Mouse (Mus musculus) kidney, adult 2 months (tissue): Measurements from ENCODE around the gene Eif4g3.

Source experiments
- CTCF ChIP-seq: fragments of 200-500 bp; conservative IDR thresholded peaks from 2 replicates; pipeline ENCODE4 v1.5.1; 2011; ENCODE audit warnings: low read depth, mild to moderate bottlenecking, control low read depth, low read length, moderate library complexity, mixed read lengths; ENCODE audit not compliant: insufficient read depth, insufficient read length
- POLR2A ChIP-seq: fragments of 200-500 bp; IDR thresholded peaks from one replicate; pipeline ENCODE4 v1.6.1; 2011; ENCODE audit warnings: low read depth, low read length, control low read depth

DNA sequence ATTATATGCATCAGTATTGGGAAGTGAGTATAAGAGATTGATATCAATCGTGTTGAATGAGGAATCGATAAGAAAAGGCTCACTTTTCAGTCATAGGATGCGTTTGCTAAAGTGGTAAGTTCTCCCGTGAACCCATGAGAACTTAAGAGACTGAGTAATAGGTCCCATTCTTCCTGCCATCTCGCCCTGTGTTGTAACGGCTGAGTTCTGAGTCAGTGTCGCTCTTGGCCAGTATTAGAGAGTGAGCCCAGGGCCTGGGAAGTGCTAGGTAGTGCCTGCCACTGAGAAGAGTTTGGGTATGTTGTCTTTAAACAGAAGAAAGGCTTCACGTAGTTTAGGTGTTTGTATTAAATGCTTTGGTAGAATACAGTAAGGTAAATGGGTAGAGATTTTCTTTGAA lies 53.5 kb downstream of the Eif4g3 start:
- TF ChIP-seq CTCF (no peak), POLR2A (no peak)
